Mouse (Mus musculus) R1 (cell line): ENCODE measurements around the gene Sppl2b.
"Not testable (repeated sequence)": the region's sequence is repeated elsewhere in the genome, so short reads cannot be mapped to it uniquely, and the experiment has no call there.

Experiments used
- DNase-seq: peaks from one replicate; pipeline ENCODE4 v3.0.0-alpha.2; 2018; ENCODE audit warnings: low read depth, low spot score

Sppl2b gene

DNA sequence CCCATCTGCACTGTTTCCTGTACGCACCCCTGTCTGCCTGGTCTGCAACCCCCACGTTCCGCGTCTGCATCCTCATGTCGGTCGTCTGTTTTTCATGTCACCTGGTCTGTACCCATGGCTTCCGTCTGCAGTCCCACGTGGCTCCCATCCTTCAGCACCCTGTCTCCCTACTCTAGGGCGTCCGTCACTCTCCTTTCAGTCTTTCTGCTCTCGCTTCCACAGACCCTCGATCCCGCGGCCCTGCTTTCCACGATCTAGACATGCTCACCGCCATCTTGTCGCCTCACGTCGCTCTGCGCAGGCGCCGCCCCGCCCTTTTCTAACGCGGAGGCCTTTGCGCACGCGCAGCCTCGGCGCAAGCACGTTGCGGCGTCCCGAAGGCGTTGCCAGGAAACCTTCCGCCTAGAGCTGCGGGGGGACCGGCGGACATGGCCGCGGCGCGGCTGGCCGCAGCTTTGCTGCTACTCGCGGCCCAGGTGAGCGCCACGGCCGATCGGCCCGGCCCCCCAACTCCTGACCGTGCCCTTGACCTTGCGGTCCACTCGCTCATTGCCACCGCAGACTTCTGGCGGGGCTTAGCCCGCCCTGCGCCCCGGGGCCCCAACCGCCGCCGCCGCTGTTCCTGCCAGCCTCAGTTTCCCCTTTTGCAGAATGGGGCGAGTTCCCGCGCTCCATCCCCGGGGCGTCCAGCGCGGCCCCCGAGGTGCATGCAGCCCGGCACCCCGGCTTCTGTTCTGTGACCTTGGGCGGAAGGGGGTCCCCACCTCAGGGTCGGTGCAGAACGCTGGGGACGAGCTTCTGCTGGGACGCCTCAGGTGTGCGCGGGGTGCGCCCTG lies at the start of gene Sppl2b, which contains the start of gene Lsm7:
Gene Sppl2b, plus strand, starts transcription at position 363 of the 836 bp plus-strand sequence.
Gene Lsm7, minus strand, starts transcription at position 297 of the 836 bp plus-strand sequence.
- peak; percentile 93 for DNase-seq

DNA sequence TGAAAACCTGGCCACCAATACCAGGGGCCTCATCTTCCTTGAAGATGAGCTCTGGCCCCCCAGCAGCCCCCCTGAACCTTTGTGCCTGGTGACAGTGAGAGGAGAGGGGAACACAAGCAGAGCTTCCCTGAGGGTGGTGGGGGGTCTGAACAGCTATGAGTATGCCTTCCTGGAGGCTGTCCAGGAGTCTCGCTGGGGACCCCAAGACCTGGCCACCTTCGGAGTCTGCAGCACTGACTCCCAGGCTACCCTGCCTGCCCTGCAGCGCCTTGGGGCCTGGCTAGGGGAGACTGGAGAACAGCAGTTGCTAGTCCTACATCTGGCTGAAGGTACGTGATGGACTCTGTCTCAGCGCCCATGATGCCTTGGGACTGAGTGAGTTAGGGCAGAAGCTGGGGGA lies 49.8 kb upstream of the Sppl2b start:
- no peak for DNase-seq

- DNase-seq: peak; percentile 74
These were observed 49.1 kb upstream of the Sppl2b start for GRCm38 (mm10) chr10:80805925-80806324.

DNA sequence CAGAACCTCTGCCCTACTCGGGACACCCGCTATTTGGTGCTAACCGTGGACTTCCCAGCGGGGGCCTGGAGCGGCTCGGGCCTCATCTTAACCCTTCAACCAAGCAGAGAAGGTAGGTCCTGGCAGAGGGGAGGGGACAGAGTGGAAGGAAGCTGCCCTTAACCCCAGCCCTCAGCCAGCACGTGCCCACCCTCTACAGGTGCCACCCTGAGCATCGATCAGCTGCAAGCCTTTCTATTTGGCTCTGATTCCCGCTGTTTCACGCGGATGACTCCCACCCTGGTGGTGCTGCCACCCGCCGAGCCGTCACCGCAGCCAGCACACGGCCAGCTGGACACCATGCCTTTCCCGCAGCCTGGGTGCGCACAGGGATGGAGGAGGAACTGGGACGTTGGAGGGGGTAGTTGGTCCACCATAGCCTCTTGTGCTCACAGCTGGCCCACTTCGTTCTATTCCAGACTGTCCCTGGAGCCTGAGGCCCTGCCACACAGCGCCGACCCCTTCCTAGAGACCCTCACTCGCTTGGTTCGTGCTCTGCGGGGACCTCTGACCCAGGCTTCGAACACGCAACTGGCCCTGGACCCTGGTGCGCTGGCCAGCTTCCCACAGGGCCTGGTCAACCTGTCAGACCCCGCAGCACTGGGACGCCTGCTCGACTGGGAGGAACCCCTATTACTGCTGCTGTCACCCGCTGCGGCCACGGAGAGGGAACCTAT lies 48.6 kb upstream of the Sppl2b start:
- no peak for DNase-seq

DNA sequence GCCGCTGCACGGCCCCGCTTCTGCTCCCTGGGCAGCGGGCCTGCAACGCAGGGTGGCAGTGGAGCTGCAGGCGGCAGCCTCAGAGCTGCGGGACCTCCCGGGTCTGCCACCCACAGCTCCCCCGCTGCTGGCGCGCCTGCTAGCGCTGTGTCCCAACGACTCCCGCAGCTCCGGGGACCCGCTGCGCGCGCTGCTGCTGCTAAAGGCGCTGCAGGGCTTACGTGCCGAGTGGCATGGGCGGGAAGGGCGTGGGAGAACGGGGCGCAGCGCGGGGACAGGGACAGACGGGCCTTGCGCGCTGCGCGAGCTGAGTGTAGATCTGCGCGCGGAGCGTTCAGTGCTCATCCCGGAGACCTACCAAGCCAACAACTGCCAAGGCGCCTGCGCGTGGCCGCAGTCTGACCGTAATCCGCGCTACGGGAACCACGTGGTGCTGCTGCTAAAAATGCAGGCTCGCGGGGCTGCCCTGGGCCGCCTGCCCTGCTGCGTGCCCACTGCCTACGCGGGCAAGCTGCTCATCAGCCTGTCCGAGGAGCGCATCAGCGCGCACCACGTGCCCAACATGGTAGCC lies 47.9 kb upstream of the Sppl2b start:
- DNase-seq: peak; percentile 82

GRCm38 (mm10) chr10:80808099-80808984 lies 46.7 kb upstream of the Sppl2b start:
- DNase-seq: peak; percentile 51

DNA sequence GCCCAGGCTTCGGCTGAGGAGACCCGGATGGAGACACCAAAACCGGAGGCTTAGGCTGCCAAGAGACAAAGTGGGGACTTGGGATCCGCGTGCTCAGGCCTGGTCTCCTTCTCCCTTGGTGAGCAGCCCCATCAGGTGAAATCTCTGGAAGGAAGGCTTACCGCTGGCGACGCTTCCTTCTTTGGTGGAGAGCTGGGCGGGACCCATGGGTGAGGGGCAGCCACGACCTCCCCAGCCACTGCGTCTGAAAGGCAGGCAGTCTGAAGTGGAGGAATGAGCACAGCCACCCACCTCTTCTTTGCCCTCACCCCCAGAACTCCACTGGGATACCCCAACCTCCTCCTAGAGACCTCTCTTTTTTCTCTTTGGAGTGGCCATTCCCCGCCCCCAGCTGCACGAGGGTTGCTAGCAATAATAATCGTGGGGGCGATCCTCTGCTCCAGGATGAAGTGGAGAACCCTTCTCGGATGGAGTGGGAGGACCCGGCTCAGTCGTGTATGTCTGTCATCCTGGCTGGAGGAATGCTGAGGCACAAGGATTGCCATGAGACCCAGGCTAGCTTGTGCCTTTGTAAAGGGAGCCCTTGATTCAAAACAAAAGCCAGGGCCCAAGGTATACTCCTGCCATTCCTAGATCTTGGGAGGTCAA lies 46.0 kb upstream of the Sppl2b start:
- DNase-seq: peak; percentile 43

DNA sequence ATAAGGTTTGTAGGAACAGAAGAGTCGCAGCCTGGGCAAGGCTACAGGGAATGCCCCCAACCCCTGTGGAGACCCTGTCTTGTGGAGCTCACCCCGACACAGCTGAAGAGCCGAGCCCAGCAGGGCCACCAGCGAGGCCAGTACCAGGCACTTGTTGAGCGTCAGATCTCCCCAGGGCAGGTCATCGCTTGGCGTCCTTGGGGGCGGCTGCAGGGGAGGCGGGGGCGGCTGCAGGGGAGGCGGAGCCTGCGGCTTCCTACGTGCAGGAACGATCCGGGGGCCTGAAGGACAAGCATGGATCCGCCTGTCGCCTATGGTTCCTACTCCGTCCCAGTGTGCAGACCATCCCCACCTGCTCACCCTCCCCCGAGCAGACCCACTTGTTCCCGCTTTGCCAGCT lies 45.0 kb upstream of the Sppl2b start:
- DNase-seq: no peak

DNA sequence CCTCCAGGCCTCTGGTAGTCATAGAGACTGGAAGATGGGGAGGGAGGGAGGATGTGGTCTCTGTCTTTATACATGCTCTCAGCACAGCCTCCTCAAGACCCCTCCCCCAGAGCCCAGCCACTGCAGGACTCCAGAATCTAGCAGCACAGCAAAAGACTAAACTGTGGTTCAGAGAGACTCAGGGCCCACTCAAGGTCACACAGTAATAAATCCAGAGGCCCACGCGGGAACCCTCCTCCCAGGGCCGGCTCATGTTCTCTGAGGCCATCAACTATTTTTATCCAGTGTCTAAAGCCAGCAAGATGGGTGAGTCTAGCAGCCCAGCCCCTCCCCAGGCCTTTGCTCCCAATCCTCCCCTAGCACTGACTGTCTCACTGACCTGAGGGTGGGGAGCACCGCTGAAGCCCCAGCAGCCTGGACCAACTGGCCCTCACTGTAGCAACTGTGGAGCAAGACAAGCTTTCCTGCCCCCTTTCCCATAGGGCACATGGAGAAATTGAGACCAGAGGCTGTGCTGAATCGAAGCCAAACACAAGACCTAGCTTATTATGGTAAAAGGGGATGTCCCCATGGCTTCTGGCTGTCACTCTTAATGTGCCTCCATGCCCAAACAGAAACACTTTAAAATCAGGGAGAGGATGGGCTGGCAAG lies 42.6 kb upstream of the Sppl2b start:
- no peak for DNase-seq

DNA sequence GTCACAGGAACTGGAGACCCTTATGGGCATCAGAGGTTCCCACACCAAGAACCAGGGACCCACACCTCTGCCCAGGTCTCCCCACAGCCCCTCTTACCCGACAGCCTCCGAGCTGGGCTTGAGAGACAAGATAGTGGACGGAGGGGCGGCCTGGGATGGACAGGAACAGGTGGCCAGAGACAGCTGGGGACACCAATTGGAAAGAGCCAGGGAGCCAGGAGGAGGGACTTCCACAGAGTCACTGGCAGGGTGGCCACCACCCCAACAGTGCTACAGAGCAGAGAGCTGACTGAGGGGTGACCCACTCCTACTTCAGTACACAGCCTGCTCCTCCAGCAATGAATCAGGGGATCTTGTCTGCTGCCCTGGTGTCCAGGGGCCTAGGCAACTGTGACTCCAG lies 41.7 kb upstream of the Sppl2b start, which contains the start of gene Jsrp1:
Gene Jsrp1, minus strand, starts transcription at position 133 of the 400 bp plus-strand sequence.
- DNase-seq: no peak

- DNase-seq: no peak
These were observed 40.3 kb upstream of the Sppl2b start for GRCm38 (mm10) chr10:80814800-80815199.

DNA sequence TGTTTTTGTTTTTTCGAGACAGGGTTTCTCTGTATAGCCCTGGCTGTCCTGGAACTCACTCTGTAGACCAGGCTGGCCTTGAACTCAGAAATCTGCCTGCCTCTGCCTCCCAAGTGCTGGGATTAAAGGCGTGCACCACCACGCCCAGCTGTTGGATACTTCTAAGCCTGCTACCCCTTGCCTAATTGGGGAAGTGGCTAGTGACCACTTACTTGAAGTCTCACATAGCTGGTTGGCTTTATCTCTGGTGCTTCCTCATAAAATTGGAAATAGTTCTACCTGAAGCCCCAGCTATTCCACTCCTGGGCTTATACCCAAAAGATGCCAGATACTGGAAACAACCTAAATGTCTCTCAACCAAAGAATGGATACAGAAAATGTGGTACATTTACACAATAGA lies 38.8 kb upstream of the Sppl2b start:
- not testable (repeated sequence) for DNase-seq

DNA sequence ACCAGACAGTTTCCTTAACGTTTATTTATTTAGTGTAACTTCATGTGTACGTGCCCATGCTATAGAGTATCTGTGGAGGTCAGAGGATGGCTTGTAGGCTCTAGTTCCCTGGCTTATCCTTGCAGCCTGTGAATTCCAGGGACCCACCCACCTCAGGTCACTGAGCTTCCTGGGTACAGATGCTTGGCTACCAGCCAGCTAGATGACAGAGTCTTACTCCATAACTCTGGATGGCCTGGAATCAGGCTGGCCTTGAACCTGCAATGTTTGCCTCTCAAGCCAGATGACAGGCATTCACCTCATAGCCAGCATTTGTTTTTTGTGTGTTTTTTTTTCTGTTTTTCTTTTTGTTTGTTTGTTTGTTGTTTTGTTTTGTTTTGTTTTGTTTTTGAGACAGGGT lies 37.9 kb upstream of the Sppl2b start:
- DNase-seq: no peak

- peak; percentile 67 for DNase-seq
These were observed 37.1 kb upstream of the Sppl2b start for GRCm38 (mm10) chr10:80817955-80818354.

DNA sequence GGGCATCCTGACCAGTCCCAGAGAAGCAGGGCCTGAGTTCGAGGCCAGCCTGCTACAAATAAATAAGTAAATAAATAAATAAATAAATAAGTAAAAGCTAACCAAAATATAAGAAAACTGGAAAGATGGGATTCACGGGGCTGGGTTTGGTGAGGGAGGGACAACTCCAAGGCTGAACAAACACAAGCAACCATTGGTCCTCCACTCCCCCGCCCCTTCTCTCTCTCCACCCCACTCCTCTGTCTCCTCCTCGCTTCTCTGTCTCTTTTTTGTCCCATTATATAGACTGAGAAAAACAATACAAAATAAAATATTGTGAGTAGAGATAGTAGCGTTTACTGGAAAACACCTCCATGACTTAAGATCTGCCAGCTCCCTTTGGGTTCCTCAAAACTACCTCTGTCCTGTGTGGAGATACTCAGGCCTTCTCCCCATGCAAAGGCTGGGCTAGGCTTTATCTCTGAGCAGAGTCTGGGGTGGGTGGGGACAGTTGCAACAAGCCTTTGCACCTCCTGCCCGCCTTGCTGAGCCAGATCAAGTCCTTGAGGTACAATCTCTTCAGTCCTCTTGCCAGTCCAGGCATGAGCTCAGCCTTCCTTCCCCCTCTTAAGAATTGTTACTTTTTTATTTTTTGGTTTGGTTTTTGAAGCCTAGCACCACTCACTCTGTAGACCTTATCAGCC lies 36.3 kb upstream of the Sppl2b start:
- no peak for DNase-seq

DNA sequence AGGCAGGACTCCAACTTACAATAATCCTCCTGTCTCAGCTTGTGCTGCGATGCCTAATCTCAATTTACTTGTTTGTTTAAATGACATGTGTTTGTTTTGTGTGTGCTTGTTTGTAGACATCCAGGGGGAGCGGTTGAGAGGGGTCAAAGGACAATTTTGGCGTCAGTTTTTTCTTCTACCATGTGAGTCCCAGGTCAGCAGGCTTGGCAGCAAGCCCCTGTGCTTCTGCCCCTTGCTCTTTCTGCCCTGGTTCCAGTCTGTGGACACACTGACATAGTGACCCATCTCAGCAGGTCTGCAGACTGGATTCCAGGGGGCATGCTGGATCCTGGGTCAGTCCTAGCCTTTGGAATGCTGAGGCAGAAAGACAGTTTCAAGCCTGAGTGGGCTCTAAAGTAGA lies 35.7 kb upstream of the Sppl2b start:
- DNase-seq: no peak

DNA sequence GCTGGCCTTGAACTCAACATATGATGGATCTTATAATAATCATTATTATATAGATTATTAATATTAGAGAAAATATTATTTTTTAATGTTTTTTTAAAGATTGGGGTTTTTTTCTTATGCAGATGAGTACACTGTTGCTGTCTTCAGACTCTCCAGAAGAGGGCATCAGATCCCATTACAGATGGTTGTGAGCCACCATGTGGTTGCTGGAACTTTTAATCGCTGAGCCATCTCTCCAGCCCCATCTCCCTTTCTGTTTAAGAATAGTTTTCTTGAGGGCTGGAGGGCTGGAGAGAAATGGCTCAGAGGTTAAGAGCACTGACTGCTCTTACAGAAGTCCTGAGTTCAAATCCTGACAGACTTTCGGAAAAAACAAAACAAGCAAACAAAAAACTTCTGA lies 33.1 kb upstream of the Sppl2b start:
- DNase-seq: peak; percentile 75

DNA sequence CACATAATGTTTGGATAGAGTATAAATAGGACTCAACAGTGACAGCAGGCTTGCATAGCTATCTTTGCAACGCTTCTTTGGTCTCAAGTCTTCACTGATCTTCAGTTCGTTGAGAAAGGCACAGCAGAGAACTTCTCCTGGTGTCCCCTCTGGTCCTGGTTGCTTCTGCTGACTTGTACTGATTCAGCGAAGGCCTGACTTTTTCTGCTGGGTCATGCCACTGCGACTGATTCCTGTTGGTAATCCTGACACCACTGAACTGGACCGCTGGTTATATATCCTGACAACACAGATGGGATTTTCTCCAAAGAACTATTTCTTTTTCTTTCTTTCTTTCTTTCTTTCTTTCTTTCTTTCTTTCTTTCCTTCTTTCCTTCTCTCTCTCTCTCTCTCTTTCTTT lies 32.5 kb upstream of the Sppl2b start:
- no peak for DNase-seq

- DNase-seq: no peak
These were observed 31.8 kb upstream of the Sppl2b start for GRCm38 (mm10) chr10:80823316-80823715.
